Mouse (Mus musculus) left cerebral cortex, postnatal 36 days (tissue): ENCODE data around the gene Trp53i13. TPM values are rescaled to one million over a fixed set of nuclear protein-coding genes. Genes with fewer than 3 reads are reported as not detected.

Experiments
- DNase-seq, 2 experiments: peaks; one replicate each; pipeline ENCODE4 v3.0.0; 2021 to 2022; ENCODE audit warnings: low spot score in 2 of 2, mixed read lengths in 1 of 2
- intact Hi-C: fragments of 180-260 bp; cut with DNase I; formaldehyde crosslinking; loops from one replicate; pipeline ENCODE4 v1.15.1; 2025
- total RNA-seq, 2 experiments: library from RNA; stranded (reverse); gene quantifications; 2 replicates each; pipeline ENCODE4 v1.2.3; 2021

Gene Trp53i13
- total RNA-seq, 2 experiments from 2014 or later, result 3.9 to 4.6 TPM

DNA sequence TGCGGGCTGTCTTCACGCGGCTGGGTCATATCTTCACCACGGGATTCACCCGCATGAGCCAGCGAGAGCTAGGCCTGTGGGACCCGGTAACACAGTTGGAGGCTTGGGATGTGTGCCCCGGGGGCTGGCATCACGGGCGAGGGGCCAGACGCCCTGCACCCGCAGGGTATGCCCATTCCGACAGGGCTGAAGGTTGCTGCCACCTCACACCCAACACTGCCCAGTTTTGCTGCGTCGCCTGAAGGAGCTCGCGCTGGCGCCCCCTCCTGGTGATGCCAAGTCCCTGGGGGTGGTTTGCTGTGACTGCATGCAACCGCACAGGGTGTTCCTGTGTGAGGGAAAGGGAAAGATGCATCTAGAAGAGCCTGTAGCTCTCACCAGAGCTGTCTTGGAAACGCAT, 48.0 kb downstream of the Trp53i13 start:
- DNase-seq, result peak; percentile 70 to 79
- intact Hi-C loops, result loop anchor here (10.0 kb wide), 1 partner anchor 363 kb away; no protein-coding TSS in a partner anchor

DNA sequence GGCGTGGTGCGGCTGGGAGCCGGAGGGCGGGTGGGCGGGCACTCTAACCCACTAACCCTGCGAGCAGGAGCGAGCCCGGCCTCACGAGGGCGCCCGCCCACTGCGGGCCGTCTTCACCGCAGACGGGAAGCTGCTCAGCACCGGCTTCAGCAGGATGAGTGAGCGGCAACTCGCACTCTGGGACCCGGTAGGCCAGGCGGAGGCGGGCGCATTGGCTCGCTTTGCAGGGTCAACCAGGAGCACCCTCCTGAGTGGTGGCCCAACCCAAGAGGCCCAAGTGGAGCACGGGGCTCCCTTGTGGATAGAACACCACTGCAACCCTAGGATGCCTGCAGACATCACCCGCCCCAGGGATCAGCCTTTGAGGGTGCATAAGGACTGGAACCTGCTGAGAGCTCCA, 48.6 kb downstream of the Trp53i13 start:
- peak in 1 of 2 experiments; percentile 68 for DNase-seq
- intact Hi-C loops, result loop anchor here (10.0 kb wide), 1 partner anchor 362 kb away; no protein-coding TSS in a partner anchor

DNA sequence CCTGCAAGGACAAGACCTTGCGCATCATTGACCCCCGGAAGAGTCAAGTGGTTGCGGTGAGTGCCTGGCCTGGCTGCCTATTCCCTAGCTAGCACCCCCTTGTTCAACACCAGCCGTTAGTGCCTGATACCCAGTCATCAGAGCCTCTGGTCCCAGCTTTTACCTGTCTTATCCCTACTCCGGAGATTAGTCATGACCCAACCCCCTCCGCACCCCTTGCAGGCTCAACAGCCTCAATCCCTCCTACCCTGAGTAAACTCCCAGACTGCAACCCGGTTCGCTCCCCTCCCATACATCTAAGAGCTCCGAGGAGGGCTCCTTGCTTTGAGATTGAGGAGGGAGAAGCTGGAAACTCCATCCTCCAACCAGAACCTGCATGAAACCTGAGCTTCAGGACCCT, 49.2 kb downstream of the Trp53i13 start:
- intact Hi-C loops, result loop anchor here (10.0 kb wide), 1 partner anchor 362 kb away; no protein-coding TSS in a partner anchor
- no peak for DNase-seq

DNA sequence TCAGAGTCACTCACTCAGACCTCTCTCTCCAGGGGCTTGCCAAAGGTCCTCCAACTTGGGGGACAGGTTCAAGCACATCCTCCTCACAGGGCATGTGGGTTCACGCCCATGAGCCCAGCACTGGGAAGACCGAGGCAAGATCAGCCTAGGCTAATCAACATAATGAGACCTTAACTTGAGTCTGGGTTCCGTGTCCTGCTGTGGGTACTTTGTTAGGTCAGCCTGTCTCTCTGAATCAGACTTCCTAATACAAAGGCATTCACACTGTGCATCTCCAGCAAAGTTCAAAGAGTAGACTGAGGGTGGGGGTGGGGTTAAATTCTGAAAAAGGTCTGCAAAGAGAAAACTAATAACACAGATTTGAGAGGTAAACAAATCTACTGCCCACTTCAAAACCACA, 50.7 kb downstream of the Trp53i13 start:
- DNase-seq, result no peak
- intact Hi-C loops, result loop anchor here (10.0 kb wide), 1 partner anchor 360 kb away; no protein-coding TSS in a partner anchor

DNA sequence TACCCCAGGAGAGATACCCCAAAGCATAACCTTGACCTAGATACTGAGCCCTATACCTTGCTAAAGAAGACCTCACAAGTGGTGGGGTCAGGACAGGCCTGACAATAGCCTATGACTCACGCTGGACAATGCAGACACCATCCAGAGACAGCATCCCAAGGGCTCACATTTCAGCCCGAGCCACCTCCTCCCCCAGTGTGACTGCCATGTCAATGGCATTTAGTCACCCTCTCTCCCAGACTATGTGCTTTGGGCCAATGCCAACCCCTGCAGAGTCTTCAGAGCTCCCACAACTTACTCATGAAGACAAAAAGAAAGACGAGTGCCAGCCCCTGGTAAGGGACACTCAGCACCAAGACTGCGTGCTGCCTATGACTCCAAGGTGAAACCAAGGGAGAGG, 51.1 kb downstream of the Trp53i13 start:
- intact Hi-C loops, result loop anchor here (10.0 kb wide), 1 partner anchor 360 kb away; no protein-coding TSS in a partner anchor
- no peak for DNase-seq

DNA sequence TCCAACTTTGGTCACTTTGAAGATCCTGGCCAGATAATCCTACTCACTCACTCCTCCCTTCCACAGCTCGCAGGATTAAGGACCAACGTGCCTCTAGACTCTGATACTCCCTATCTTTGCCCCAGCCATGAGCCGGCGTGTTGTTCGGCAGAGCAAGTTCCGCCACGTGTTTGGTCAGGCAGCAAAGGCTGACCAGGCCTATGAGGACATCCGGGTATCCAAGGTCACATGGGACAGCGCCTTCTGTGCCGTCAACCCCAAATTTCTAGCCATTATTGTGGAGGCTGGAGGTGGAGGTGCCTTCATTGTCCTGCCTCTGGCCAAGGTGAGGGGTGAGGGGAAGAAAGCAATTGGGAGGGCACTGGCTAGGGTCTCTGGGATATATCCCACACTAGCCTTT, 52.0 kb downstream of the Trp53i13 start:
- no peak for DNase-seq
- intact Hi-C loops, result loop anchor here (10.0 kb wide), 1 partner anchor 359 kb away; no protein-coding TSS in a partner anchor

DNA sequence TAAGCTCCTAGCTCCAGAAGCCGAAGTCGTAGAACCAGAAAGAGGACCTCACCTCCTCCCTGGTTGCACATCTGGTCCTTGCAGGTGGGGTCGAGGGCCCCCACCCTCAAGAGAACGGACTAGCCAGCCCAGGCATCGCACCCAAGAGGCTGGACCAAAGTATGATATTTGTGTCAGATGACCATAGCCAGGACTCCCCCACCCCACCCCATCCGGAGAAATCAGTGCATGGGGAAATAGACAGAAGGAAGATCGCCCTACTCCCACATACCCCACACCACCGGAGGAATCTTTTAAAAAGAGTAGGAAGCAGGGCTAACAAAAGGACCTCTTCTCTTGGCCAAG, 52.7 kb downstream of the Trp53i13 start:
- intact Hi-C loops, result loop anchor here (10.0 kb wide), 1 partner anchor 358 kb away; no protein-coding TSS in a partner anchor
- DNase-seq, result no peak

DNA sequence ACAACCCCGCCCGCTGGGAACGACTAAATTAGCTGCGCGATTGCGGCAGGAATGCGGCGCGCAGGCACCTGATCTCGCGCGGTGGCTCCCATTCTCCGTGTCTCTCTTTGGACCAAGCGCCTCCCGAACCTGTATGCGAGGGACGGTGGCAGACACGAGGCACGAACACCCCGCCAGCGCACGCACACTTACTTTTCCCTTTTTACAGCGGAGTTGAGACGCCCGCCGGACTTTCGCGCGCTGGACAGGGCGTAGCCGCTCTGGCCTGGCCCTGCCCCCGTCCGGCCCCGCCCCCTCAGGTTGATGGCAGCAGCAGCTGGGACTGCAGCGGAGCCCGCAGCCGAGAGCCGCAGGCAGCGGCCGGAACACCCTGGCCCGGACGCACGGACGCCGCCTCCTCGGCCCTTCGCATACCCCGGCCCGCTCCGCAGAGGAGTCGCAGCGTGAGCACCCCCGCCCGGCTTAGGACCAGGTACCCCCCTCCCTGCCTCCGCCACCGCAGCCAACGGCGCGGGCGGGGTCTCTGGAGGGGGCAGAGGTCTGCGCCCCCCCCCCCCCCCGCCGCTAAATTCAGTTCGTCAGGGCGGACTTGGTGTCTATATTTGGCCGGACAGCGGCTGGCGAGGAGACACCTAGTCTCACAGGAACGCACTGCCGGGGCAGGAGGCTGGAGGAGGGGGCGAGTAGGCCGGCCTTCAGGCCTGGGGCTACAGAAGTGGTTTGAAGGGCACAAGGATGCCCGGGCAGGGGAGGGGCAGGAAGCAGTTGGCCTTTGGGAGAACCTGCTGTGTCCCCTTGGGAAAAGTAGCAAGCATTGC, 53.3 kb downstream of the Trp53i13 start, which contains the start of gene Coro6:
Gene Coro6, plus strand, starts transcription at position 129 of the 818 bp plus-strand sequence.
- intact Hi-C loops, result loop anchor here (10.0 kb wide), 1 partner anchor 358 kb away; no protein-coding TSS in a partner anchor
- peak in 1 of 2 experiments; percentile 48 for DNase-seq

DNA sequence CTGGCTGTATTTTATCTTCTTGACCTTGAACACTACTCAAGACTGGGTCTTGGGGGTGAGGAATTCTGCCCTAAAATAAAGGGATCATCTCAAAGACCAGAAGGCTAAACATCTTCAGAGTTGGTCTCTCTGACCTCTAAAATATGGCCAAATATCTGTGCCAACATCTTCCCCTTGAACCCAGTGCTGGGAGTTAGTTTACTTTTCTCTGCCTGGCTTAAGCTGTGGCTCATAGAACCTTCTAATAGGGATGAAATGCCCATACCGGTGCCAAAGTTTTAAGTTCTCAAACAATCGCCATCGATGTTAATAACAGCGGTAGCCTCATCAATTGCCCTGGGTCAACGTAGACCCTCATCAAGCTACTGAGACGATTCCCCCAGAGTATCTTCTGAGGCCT, 53.9 kb downstream of the Trp53i13 start:
- DNase-seq, result no peak
- intact Hi-C loops, result loop anchor here (10.0 kb wide), 1 partner anchor 357 kb away; no protein-coding TSS in a partner anchor

Other genes with a start within 250 kb of the Trp53i13 start
- gene Coro6, start 53.6 kb downstream of the Trp53i13 start, total RNA-seq, result 10 to 100 TPM; 33.3 to 45.9 TPM
- 10 to 100 TPM; 84.9 to 99.0 TPM for gene Ankrd13b, start 26.3 kb downstream of the Trp53i13 start, total RNA-seq
- gene Git1, start 22.4 kb downstream of the Trp53i13 start, total RNA-seq, result 100 to 1,000 TPM; 277 to 296 TPM
- 1 to 10 TPM; 1.2 to 1.3 TPM for gene Abhd15, start 859 bp downstream of the Trp53i13 start, total RNA-seq
- not detected for gene Gm10392, start 3.2 kb upstream of the Trp53i13 start, total RNA-seq
- gene Taok1, start 91.8 kb upstream of the Trp53i13 start, total RNA-seq, result 100 to 1,000 TPM in 1 of 2 experiments, 10 to 100 TPM in 1; 97.1 to 107 TPM
- 10 to 100 TPM; 57.3 to 79.3 TPM for gene Nufip2, start 170.2 kb upstream of the Trp53i13 start, total RNA-seq
- not detected for gene Cryba1, start 209.3 kb upstream of the Trp53i13 start, total RNA-seq
- gene Myo18a, start 247.3 kb upstream of the Trp53i13 start, total RNA-seq, result 100 to 1,000 TPM; 141 to 180 TPM